Mouse (Mus musculus): Measurements from ENCODE around the gene Tgfbr1. TPM values are rescaled to one million over a fixed set of nuclear protein-coding genes. Genes with fewer than 3 reads are reported as not detected.

Gene Tgfbr1
- total and polyA plus RNA-seq, 2 experiments from 2014 or later = 13.9 to 47.5 TPM

GRCm38 (mm10) chr4:47347022-47347421 lies 6.0 kb upstream of the Tgfbr1 start:
- 83% methylated on average over 4 of the region's 4 CpGs for WGBS
- H3K4me1 ChIP-seq (ENCODE audit: insufficient read depth) = no peaks in the 10 kb centered on the region; the same call in 1 of the 2 replicates
- ATAC-seq (no peak), DNase-seq (no peak)
- TF ChIP-seq CTCF (IDR thresholded peaks at IDR 0.05; ENCODE audit: low read depth) = no peak
- no peaks in the 10 kb centered on the region for H3K9me3 ChIP-seq (ENCODE audit: low read length)
- no peaks in the 10 kb centered on the region for H3K27me3 ChIP-seq (ENCODE audit: insufficient read depth, low read length)
- H3K9ac ChIP-seq = no peak overlapping the region
- H3K4me3 ChIP-seq (ENCODE audit: low read depth, low read length) = no peak overlapping the region
- H3K4me2 ChIP-seq (ENCODE audit: low read depth) = no peak overlapping the region
- no peak overlapping the region for H3K27ac ChIP-seq (ENCODE audit: low read depth, low read length)
- H3K36me3 ChIP-seq (ENCODE audit: insufficient read depth) = no peaks in the 10 kb centered on the region

DNA sequence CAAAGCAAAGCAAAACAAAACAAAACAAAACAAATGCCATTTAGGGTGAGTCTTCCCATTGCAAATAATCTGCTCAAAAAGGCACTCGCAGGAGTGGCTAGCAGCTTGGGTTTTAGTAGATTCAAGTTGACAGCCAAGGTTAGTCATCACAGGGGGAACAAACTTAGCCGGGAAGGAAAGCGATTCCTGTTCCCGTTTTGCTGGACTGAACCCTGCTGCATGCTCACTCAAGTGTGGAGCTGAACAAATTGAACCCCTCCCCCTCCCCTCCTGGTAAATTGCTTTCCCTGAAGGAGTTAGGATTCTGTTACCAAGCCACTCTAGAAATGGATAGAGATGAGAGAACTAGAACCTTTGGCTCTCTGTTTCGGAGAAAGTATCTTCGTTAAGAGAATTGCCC lies 3.3 kb upstream of the Tgfbr1 start:
- no peak for TF ChIP-seq CTCF (IDR thresholded peaks at IDR 0.05; ENCODE audit: low read depth)
- H3K4me3 ChIP-seq (ENCODE audit: low read depth, low read length) = no peak overlapping the region
- no peak overlapping the region for H3K27ac ChIP-seq (ENCODE audit: low read depth, low read length)
- H3K27me3 ChIP-seq (ENCODE audit: insufficient read depth, low read length) = no peaks in the 10 kb centered on the region
- peaks cover 5% of the 10 kb centered on the region for H3K4me1 ChIP-seq (ENCODE audit: insufficient read depth)
- ATAC-seq = no peak
- no peak overlapping the region for H3K4me2 ChIP-seq (ENCODE audit: low read depth)
- no peaks in the 10 kb centered on the region for H3K9me3 ChIP-seq (ENCODE audit: low read length)
- H3K9ac ChIP-seq = no peak overlapping the region
- H3K36me3 ChIP-seq (ENCODE audit: insufficient read depth) = no peaks in the 10 kb centered on the region
- WGBS = 32% methylated on average over 6 of the region's 6 CpGs
- DNase-seq = no peak

DNA sequence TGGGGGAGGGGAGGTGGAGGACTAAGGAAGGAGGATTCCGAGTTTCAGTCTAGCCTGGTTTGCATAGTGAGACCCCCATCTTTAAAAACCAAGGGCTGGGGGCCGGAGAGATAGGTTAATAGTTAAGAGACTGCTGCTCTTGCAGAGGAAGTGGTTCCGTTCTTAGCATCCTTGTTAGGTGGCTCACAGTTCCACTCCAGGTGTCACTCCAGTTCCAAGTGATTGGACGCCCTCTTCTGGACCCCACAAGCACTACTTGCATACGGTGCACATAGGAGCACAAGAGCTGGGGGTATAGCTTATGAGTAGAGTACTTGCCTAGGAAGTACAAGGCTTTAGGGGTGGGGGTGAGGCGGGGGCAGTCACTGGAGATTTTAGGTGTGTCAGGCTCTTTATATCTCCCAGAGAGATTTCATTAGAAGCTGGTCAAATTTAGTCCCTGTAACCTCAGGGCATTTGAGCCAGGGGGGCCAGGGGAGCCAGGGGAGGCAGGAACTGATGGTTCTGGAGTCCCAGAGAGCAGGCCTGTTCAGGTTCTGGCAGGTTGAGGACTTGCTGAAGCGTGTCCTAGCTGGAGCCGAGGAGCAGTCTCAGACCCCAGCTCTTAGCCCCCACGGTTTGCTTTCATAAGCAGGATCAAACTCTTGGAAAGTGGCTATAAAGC lies 1.5 kb upstream of the Tgfbr1 start:
- TF ChIP-seq CTCF (IDR thresholded peaks at IDR 0.05; ENCODE audit: low read depth) = peak; percentile 71
- peak; percentile 18; the same call in 1 of the 2 replicates for ATAC-seq
- WGBS = 17% methylated on average over 9 of the region's 9 CpGs
- DNase-seq = peak; percentile 68
- H3K4me1 ChIP-seq (ENCODE audit: insufficient read depth) = peaks cover 6% of the 10 kb centered on the region
- H3K9me3 ChIP-seq (ENCODE audit: low read length) = no peaks in the 10 kb centered on the region
- no peaks in the 10 kb centered on the region for H3K36me3 ChIP-seq (ENCODE audit: insufficient read depth)
- H3K27ac ChIP-seq (ENCODE audit: low read depth, low read length) = peak overlapping the region; percentile 85
- peak overlapping the region; percentile 87 for H3K4me3 ChIP-seq (ENCODE audit: low read depth, low read length)
- no peaks in the 10 kb centered on the region for H3K27me3 ChIP-seq (ENCODE audit: insufficient read depth, low read length)
- peak overlapping the region; percentile 94 for H3K4me2 ChIP-seq (ENCODE audit: low read depth)
- no peak overlapping the region for H3K9ac ChIP-seq

- H3K27ac ChIP-seq (ENCODE audit: low read depth, low read length) = peak overlapping the region; percentile 85
- 2% methylated on average over 32 of the region's 32 CpGs for WGBS
- TF ChIP-seq CTCF (IDR thresholded peaks at IDR 0.05; ENCODE audit: low read depth) = no peak
- H3K27me3 ChIP-seq (ENCODE audit: insufficient read depth, low read length) = no peaks in the 10 kb centered on the region
- DNase-seq (peak; percentile 64), ATAC-seq (peak; percentile 5; the same call in 1 of the 2 replicates)
- peak overlapping the region; percentile 94 for H3K4me2 ChIP-seq (ENCODE audit: low read depth)
- H3K9me3 ChIP-seq (ENCODE audit: low read length) = no peaks in the 10 kb centered on the region
- H3K4me1 ChIP-seq (ENCODE audit: insufficient read depth) = peaks cover 6% of the 10 kb centered on the region
- H3K36me3 ChIP-seq (ENCODE audit: insufficient read depth) = no peaks in the 10 kb centered on the region
- peak overlapping the region; percentile 87 for H3K4me3 ChIP-seq (ENCODE audit: low read depth, low read length)
- H3K9ac ChIP-seq = peak overlapping the region; percentile 80
Measured at GRCm38 (mm10) chr4:47352061-47352661, 861 bp upstream of the Tgfbr1 start.

DNA sequence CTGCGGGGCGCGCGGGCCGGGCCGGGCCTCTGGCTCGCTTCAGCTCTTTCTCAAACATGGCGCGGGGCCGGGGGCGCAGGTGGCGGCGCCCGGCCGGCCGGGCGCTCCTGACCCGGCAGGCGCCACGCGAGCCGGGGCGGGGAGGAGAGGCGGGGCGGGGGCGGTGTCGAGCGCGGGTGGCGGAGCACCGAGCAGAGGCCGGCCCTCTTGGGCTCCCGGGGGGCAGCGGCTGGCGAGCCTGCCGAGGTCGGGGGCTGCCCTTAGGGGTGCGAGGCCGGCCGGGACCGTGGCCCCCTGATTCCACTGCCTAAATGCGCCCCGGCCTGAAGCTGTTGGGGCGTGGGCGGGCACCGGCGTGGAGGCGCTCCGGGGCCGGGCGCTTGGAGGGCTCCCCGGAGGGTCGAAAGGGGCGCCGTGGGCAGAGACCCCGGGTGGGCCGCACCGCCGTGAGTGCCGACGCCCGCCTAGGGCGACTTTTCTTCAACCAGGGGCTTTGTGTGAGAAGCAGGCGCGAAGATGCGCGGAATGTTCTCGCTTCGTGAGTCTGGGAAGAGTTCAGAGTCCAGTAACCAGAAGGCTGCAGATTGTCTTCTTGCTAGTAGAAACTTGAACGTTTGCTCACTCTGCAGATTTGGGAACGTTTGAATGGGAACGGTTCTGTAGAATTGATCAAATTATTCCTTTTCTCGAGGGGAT lies 542 bp downstream of the Tgfbr1 start:
- Histone ChIP-seq H3K4me1 (ENCODE audit: insufficient read depth) (peaks cover 6% of the 10 kb centered on the region), H3K9ac (peak overlapping the region; percentile 80), H3K36me3 (ENCODE audit: insufficient read depth) (no peaks in the 10 kb centered on the region), H3K9me3 (ENCODE audit: low read length) (no peaks in the 10 kb centered on the region), H3K4me3 (ENCODE audit: low read depth, low read length) (peak overlapping the region; percentile 87), H3K27ac (ENCODE audit: low read depth, low read length) (peak overlapping the region; percentile 85), H3K27me3 (ENCODE audit: insufficient read depth, low read length) (no peaks in the 10 kb centered on the region), H3K4me2 (ENCODE audit: low read depth) (peak overlapping the region; percentile 94)
- peak; percentile 54 for DNase-seq
- peak; percentile 55 for ATAC-seq
- WGBS = under 1% methylated on average over 55 of the region's 73 CpGs
- TF ChIP-seq CTCF (IDR thresholded peaks at IDR 0.05; ENCODE audit: low read depth) = no peak

GRCm38 (mm10) chr4:47354304-47354703 lies 1.3 kb downstream of the Tgfbr1 start:
- ATAC-seq = no peak

DNA sequence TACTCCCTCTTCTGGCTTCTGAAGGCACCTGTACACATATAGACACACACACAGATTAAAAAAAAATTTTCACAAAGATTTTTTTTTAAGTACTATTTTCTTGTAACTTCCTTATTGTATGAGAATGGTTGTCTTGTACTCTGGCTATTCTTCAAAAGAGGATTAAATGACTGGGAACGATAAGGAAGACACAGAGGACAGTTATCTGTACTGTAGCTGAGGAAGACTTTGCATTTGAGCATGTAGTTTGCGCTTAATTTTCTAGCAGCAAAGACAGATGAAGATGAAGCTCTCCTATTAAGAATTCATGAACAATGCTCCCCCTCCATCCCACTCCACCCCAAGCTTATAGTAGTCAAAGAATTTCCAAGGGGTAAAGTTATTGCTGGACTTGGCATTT lies 9.6 kb downstream of the Tgfbr1 start:
- Histone ChIP-seq H3K9me3 (ENCODE audit: low read length) (no peaks in the 10 kb centered on the region), H3K27ac (ENCODE audit: low read depth, low read length) (no peak overlapping the region), H3K27me3 (ENCODE audit: insufficient read depth, low read length) (no peaks in the 10 kb centered on the region), H3K4me2 (ENCODE audit: low read depth) (no peak overlapping the region), H3K4me1 (ENCODE audit: insufficient read depth) (peaks cover 5% of the 10 kb centered on the region; the same call in 1 of the 2 replicates), H3K4me3 (ENCODE audit: low read depth, low read length) (no peak overlapping the region), H3K36me3 (ENCODE audit: insufficient read depth) (no peaks in the 10 kb centered on the region), H3K9ac (no peak overlapping the region)
- DNase-seq = no peak
- TF ChIP-seq CTCF (IDR thresholded peaks at IDR 0.05; ENCODE audit: low read depth) = no peak
- ATAC-seq = no peak
- 86% methylated on average over 2 of the region's 2 CpGs for WGBS

More at GRCm38 (mm10) chr4:47354304-47354703, 1.3 kb downstream of the Tgfbr1 start:
- 22% methylated on average over 3 of the region's 3 CpGs for WGBS
- Histone ChIP-seq H3K27ac (ENCODE audit: low read depth, low read length) (no peak overlapping the region), H3K4me2 (ENCODE audit: low read depth) (peak overlapping the region; percentile 94), H3K9me3 (ENCODE audit: low read length) (no peaks in the 10 kb centered on the region), H3K4me3 (ENCODE audit: low read depth, low read length) (peak overlapping the region; percentile 87), H3K27me3 (ENCODE audit: insufficient read depth, low read length) (no peaks in the 10 kb centered on the region), H3K36me3 (ENCODE audit: insufficient read depth) (no peaks in the 10 kb centered on the region), H3K9ac (peak overlapping the region; percentile 80; the same call in 1 of the 2 replicates), H3K4me1 (ENCODE audit: insufficient read depth) (peaks cover 6% of the 10 kb centered on the region)
- TF ChIP-seq CTCF (IDR thresholded peaks at IDR 0.05; ENCODE audit: low read depth) = no peak
- DNase-seq = no peak

Measured in forebrain, postnatal 0 days (tissue).